Mouse (Mus musculus) CD4-positive, CD25-positive, alpha-beta regulatory T cell, adult 4 months (primary cell): ENCODE measurements around the gene Tbc1d16. TPM values are rescaled to one million over a fixed set of nuclear protein-coding genes. Genes with fewer than 3 reads are reported as not detected.

ENCODE experiments used
- ATAC-seq: one replicate; pipeline ENCODE4 v1.8.0; 2017
- polyA plus RNA-seq, 2 experiments: library from polyadenylated mRNA; unstranded; fragments of 100-300 nt; shearing (Covaris generic); gene quantifications; one replicate each; pipeline ENCODE4 v1.2.1; 2017

The Tbc1d16 gene
- polyA plus RNA-seq, 2 experiments from 2014 or later: 0.72 to 1.0 TPM

- no peak for ATAC-seq
Measured at GRCm38 (mm10) chr11:119206562-119206961, 21.7 kb downstream of the Tbc1d16 start.

GRCm38 (mm10) chr11:119205738-119206137, 22.6 kb downstream of the Tbc1d16 start:
- ATAC-seq: no peak

- no peak for ATAC-seq
Measured at GRCm38 (mm10) chr11:119203423-119203822, 24.9 kb downstream of the Tbc1d16 start.

- ATAC-seq: no peak
Measured at GRCm38 (mm10) chr11:119199233-119199601, 29.1 kb downstream of the Tbc1d16 start.

- no peak for ATAC-seq
Measured at GRCm38 (mm10) chr11:119198564-119199232, 29.6 kb downstream of the Tbc1d16 start.

GRCm38 (mm10) chr11:119197618-119198563, 30.4 kb downstream of the Tbc1d16 start:
- ATAC-seq: no peak

GRCm38 (mm10) chr11:119192605-119193004, 35.7 kb downstream of the Tbc1d16 start:
- ATAC-seq: no peak

GRCm38 (mm10) chr11:119192176-119192575, 36.1 kb downstream of the Tbc1d16 start:
- no peak for ATAC-seq

- no peak for ATAC-seq
Measured at GRCm38 (mm10) chr11:119191606-119192081, 36.7 kb downstream of the Tbc1d16 start.

- ATAC-seq: peak; percentile 63
Measured at GRCm38 (mm10) chr11:119190498-119190897, 37.8 kb downstream of the Tbc1d16 start.

- ATAC-seq: no peak
Measured at GRCm38 (mm10) chr11:119189319-119189718, 39.0 kb downstream of the Tbc1d16 start.

- no peak for ATAC-seq
Measured at GRCm38 (mm10) chr11:119188389-119188788, 39.9 kb downstream of the Tbc1d16 start.

GRCm38 (mm10) chr11:119187800-119188197, 40.5 kb downstream of the Tbc1d16 start:
- no peak for ATAC-seq

GRCm38 (mm10) chr11:119186989-119187799, 41.1 kb downstream of the Tbc1d16 start:
- peak; percentile 42 for ATAC-seq

GRCm38 (mm10) chr11:119186381-119186780, 41.9 kb downstream of the Tbc1d16 start:
- no peak for ATAC-seq

GRCm38 (mm10) chr11:119183684-119184310, 44.5 kb downstream of the Tbc1d16 start:
- ATAC-seq: peak; percentile 61

GRCm38 (mm10) chr11:119181861-119182395, 46.4 kb downstream of the Tbc1d16 start:
- no peak for ATAC-seq

- no peak for ATAC-seq
Measured at GRCm38 (mm10) chr11:119180824-119181582, 47.3 kb downstream of the Tbc1d16 start.

- no peak for ATAC-seq
Measured at GRCm38 (mm10) chr11:119178317-119178716, 50.0 kb downstream of the Tbc1d16 start.

- ATAC-seq: no peak
Measured at GRCm38 (mm10) chr11:119176389-119177179, 51.7 kb downstream of the Tbc1d16 start.
